Mouse (Mus musculus): ENCODE measurements around the gene Lactb.

DNA sequence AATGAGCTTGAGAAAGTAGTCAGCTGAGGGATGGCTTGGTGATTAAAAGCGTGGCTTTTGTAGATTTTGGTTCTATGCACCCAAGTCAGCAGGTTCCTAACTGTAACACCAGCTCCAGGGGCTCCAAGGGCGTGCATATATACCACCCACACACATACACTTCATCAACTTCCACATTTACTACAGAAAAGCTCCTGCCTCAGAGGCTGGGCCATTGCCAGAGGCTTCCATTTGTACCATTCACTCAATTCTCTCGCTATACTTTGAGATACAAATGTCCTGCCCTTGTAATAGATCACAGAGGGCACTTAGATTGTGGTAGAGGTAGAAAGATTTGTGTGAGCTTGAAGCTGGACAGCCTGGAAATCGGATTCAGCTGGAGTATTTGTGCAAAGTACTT, 26.2 kb upstream of the Lactb start:
- TF ChIP-seq MAX (IDR thresholded peaks at IDR 0.05; ENCODE audit: low read depth) (no peak), POLR2A (IDR thresholded peaks at IDR 0.05; ENCODE audit: insufficient read length, low read depth) (no peak), MYOD1 (IDR thresholded peaks at IDR 0.05; ENCODE audit: control insufficient read depth in 1 of 3, insufficient read length in 2 of 3, low read depth in 2 of 3) (no peak), POLR2AphosphoS2 (IDR thresholded peaks at IDR 0.05; ENCODE audit: insufficient read length, low read depth) (no peak)

All from myocyte (in vitro differentiated cells).